Mouse (Mus musculus) heart, embryonic 10.5 days (tissue): ENCODE measurements around the gene Mast3. TPM values are rescaled to one million over a fixed set of nuclear protein-coding genes. Genes with fewer than 3 reads are reported as not detected.

Experiments used
- DNase-seq: peaks from one replicate; pipeline ENCODE4 v3.0.0-alpha.2; 2017; ENCODE audit warnings: low spot score
- H3K27ac ChIP-seq: fragments of 300-500 bp; sonication (generic); 2 replicates; pipeline ENCODE4 v1.5.1; 2016; ENCODE audit warnings: mild to moderate bottlenecking
- H3K27me3 ChIP-seq: fragments of 300-500 bp; sonication (generic); 2 replicates; pipeline ENCODE4 v1.6.1; 2016; ENCODE audit warnings: mild to moderate bottlenecking; ENCODE audit not compliant: poor library complexity, insufficient read depth, severe bottlenecking
- H3K36me3 ChIP-seq: fragments of 300-500 bp; sonication (generic); 2 replicates; pipeline ENCODE4 v1.6.1; 2016; ENCODE audit warnings: mild to moderate bottlenecking, moderate library complexity
- H3K4me1 ChIP-seq: fragments of 300-500 bp; sonication (generic); 2 replicates; pipeline ENCODE4 v1.6.1; 2016; ENCODE audit warnings: mild to moderate bottlenecking
- H3K4me3 ChIP-seq: fragments of 300-500 bp; sonication (generic); 2 replicates; pipeline ENCODE4 v1.5.1; 2016; ENCODE audit warnings: mild to moderate bottlenecking, moderate library complexity
- H3K9me3 ChIP-seq: fragments of 300-500 bp; sonication (generic); 2 replicates; pipeline ENCODE4 v1.6.1; 2016; ENCODE audit warnings: mild to moderate bottlenecking, moderate library complexity
- WGBS: fragments of 180-500 bp; shearing (Covaris S2); methylation state at CpG from one replicate; pipeline ENCODE4 v1.1.7; 2016; 5-methylcytosine and 5-hydroxymethylcytosine counted together
- polyA plus RNA-seq: library from polyadenylated mRNA; unstranded; fragments of >200 nt; fragmentation: Nextera tagmentation; extraction: Ambion mirVana; gene quantifications from 2 replicates; pipeline ENCODE4 v1.2.1, GENCODE M21; 2016

Mast3 gene
- polyA plus RNA-seq, 1 experiment from 2014 or later: 9.3 TPM

DNA sequence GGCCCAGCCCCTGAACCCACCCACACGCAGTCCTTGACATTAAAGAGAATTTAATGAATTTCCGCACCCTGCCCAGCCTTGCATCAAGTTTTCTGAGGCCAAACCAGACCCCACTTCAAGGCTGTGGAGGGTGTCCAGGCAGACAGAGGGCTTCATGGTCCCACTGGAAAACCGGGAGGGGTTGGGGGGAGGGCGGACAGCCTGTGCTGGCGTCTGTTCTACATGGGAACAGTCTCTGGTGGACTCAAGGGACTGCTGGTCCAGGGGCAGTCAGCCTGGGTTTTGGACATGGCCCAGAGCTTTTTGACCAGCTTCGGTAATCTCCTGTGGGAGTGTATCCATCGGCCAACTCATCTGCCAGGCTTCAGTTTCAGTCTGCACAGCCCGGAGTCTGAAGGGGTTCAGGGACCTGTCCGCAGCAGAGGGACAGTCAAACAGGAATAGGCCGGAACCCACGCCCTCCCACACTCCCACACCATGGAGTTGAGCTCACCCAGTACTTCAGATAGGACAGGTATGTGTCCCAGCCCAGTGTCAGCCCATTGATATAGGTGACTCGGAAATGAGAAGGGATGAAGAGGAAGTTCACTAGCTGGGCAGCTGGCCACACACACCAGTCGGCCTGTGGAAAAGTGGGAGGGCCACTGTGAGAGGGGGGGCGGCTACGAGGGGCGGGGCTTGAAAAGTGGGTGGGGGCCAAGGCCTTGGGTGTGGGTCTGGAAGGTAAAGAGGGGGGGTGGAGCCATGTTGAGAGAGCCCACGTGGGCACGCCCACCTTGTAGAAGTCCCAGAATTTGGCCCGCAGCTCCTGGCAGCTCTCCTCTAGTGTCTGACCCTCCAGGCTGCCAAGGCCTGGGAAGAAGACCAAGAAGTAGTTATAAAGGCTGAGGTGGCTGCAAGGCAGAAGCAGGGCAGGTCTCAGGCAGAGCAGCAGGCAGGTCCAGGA is 46.0 kb downstream of the Mast3 start:
- WGBS: 65% methylated on average over 19 of the region's 19 CpGs
- H3K27ac ChIP-seq: no peak overlapping the region
- H3K36me3 ChIP-seq: peaks cover 33% of the 10 kb centered on the region
- H3K4me1 ChIP-seq: peaks cover 58% of the 10 kb centered on the region
- H3K27me3 ChIP-seq: 0 out of 2 replicates have a peak, but pooled peaks cover 5% of the 10 kb centered on the region
- H3K4me3 ChIP-seq: no peak overlapping the region
- no peaks in the 10 kb centered on the region for H3K9me3 ChIP-seq
- no peak for DNase-seq

DNA sequence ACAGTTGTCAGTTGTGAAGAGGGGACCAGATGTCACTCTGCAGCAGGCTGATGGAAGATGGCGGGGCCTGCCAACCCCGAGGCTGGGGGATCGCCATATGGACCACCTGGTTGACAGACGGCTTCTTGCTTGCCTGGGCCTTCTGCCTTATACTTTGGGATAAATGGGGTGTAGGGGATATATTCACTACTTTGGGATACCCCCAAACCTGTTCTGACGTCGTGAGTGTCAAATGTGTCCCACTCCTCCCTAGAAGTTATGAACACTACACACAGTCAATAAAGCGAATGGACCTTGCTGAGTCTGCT is 46.6 kb downstream of the Mast3 start:
- Histone ChIP-seq H3K27me3 (0 out of 2 replicates have a peak, but pooled peaks cover 5% of the 10 kb centered on the region), H3K36me3 (peaks cover 29% of the 10 kb centered on the region), H3K27ac (no peak overlapping the region), H3K4me1 (peaks cover 60% of the 10 kb centered on the region), H3K4me3 (no peak overlapping the region), H3K9me3 (no peaks in the 10 kb centered on the region)
- WGBS: 85% methylated on average over 7 of the region's 7 CpGs
- no peak for DNase-seq

DNA sequence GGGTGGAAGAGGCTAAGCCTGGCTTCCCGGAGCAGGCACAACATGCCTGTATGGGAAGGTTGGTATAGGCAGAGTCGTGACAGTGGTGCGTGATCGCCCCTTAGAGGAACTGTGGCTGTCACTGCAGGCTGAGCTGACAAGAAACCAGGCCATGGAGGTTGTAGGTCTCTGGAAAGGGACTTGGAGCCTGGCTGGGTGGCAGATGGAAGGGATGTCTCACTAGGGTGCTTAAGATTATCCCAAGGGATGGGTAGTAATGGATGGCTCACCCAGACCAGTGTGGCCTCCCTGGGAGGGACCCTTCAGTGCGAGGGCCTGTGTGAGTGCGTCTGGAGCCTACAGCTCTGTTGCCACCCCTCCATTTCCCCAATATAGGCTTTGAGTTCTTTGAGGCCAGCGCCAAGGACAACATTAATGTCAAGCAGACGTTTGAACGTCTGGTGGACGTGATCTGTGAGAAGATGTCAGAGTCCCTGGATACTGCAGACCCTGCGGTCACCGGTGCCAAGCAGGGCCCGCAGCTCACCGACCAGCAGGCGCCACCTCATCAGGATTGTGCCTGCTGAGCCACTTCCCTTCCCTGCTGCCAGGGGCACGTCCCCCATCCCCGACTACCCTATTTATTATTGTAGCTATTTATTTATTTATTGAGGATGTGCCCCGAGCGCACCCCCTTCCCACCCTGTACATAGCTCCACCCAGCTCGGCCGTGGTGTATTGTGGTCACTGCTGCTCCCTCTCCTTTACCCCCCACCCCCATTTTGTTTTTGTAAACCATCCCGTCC is 47.1 kb downstream of the Mast3 start:
- Histone ChIP-seq H3K27me3 (0 out of 2 replicates have a peak, but pooled peaks cover 5% of the 10 kb centered on the region), H3K27ac (no peak overlapping the region), H3K4me3 (no peak overlapping the region), H3K4me1 (peaks cover 65% of the 10 kb centered on the region), H3K36me3 (peaks cover 29% of the 10 kb centered on the region), H3K9me3 (no peaks in the 10 kb centered on the region)
- DNase-seq: no peak
- WGBS: 74% methylated on average over 22 of the region's 22 CpGs

DNA sequence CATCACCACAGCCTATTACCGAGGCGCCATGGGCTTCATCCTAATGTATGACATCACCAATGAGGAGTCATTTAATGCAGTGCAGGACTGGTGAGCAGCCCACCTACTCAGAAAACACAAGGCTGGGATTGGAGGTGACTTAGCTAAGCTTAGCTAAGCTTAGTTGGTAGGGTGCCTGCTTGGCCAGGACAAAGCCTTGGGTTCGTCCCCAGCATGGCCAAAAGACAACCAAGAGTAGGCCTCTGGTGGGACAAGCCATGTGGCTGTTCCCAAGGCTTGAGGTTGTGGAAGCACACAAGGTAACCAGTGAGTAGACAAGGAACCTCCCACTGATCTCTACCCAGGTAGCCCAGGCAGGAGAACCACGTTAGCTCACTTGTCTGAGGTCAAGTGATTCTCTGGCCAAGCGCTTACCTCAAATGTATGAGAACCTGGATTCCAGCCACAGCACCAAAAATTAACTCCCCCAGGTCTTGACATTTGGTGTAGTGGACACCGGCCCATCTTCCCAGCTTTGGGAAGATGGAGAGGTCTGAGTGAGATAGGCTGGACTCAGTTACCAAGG is 48.3 kb downstream of the Mast3 start:
- H3K27me3 ChIP-seq: 0 out of 2 replicates have a peak, but pooled peaks cover 5% of the 10 kb centered on the region
- H3K27ac ChIP-seq: no peak overlapping the region
- no peak for DNase-seq
- 84% methylated on average over 6 of the region's 6 CpGs for WGBS
- H3K4me3 ChIP-seq: no peak overlapping the region
- H3K4me1 ChIP-seq: peaks cover 61% of the 10 kb centered on the region
- H3K36me3 ChIP-seq: peaks cover 29% of the 10 kb centered on the region
- H3K9me3 ChIP-seq: no peaks in the 10 kb centered on the region

DNA sequence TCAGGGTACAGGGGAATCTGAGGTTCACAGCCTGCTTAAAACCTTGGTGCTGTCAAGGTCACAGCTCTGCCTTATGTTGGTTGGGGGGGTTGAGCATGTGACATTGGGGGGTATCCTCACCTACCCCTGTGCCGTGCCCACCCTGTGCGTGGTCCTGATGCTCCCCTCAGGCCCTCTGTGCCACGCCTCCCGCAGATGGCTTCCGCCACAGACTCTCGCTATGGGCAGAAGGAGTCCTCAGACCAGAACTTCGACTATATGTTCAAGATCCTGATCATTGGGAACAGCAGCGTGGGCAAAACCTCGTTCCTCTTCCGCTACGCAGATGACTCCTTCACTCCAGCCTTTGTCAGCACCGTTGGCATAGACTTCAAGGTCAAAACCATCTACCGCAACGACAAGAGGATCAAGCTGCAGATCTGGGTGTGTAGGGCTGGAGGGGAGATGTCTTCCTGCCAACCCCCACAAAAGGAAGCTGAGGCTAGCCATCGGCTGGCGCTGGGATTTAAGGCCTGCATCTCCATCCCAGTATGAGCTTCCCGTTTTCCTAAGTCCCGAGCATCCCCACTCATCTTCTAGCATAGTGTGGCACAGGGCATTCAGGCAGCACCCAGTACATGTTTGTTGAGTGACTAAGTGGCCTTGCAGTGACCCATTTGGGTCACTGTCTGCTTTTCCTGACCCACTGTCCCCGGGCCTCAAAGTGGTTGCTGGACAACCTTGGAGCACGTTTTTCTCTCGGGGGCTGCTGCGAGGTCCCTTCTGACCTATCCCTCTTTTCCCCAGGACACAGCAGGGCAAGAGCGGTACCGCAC is 49.0 kb downstream of the Mast3 start:
- WGBS: 80% methylated on average over 24 of the region's 24 CpGs

DNA sequence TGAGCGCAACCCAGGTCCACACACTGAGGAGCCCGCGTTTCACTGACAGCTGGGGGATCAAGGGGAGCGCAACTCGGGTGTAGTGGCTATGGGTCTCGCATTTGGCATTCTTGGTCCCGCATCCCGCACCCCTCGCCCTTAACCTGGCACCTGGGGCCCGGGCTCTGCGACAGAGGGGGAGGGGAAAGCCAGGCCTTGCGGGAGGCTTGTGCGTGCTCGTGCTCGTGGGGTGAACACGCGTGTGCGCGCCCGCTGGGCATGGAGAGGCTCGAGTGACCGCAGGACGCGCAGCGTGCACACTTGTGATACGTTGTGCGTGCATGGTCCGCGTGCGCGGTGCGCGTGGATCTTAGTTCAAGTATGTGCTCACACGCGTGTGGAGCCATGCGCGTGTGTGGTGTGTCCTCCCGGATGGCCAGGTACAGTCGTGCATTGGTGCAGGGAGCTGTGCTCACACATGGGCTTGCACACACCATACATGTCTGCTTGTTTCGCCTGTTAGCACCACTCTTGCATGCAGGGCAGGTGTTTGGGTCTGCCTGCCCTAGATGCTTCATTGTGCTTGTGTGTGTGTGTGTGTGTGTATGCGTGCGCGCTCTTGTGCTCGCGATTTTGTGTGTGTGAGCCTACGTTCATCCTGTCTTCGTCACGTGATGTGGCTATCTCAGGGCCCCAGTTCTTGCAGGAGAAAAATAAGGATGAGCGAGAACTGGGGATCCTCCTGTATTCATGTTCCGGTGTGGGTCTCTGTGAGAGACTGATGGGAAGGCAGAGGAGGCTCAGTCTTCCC is 49.8 kb downstream of the Mast3 start:
- DNase-seq: peak; percentile 82
- H3K27ac ChIP-seq: peak overlapping the region; percentile 84

More for the DNA sequence above, 49.0 kb downstream of the Mast3 start:
- Histone ChIP-seq H3K4me3 (peak overlapping the region; percentile 74), H3K4me1 (peaks cover 55% of the 10 kb centered on the region), H3K36me3 (peaks cover 29% of the 10 kb centered on the region), H3K9me3 (no peaks in the 10 kb centered on the region), H3K27ac (no peak overlapping the region), H3K27me3 (0 out of 2 replicates have a peak, but pooled peaks cover 5% of the 10 kb centered on the region)
- peak; percentile 68 for DNase-seq

DNA sequence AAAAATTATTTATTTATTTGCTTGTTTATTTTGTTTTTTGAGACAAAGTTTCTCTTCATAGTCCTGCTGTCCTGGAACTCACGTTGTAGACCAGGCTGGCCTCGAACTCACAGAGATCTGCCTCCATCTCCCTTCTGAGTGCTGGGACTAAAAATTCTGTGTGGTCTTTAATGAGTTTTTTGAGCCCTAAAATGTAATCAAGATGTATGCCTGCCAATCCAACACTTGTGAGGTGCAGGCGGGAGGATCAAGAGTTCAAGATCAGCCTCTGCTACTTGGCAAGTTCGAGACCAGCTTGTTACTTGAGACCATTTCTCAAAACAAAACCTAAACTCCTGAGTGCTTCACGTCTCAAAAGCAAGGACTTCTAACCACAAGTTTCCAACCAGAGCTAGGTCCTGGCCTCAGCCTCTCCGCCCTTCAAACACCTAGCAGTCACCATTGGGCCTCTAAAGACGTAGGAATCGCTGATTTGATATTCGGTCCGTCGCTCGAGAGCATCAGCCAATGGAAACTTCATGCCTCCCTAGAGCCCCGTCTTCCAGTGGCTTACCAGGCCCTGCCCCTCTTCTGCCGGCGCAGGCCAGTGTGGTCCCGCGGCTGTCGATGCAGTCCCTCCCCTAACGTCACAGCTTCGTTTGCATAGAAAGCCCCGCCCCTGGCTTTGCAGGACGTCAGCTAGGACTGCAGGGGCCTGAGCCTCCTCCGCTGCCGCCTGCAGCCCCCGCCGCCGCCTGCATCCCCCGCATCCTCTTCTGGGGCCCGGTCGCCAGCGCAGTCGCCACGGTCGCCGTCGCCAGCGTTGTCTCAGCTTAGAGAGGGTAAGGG is 50.6 kb downstream of the Mast3 start, which contains the start of gene Rab3a:
TSS of gene Rab3a (plus strand) at position 637 of the 828 bp plus-strand sequence.
- H3K27me3 ChIP-seq: peaks cover 19% of the 10 kb centered on the region
- 8% methylated on average over 37 of the region's 37 CpGs for WGBS
- H3K4me1 ChIP-seq: peaks cover 42% of the 10 kb centered on the region
- peak; percentile 99 for DNase-seq
- no peaks in the 10 kb centered on the region for H3K9me3 ChIP-seq
- peak within 1 kb of the TSS; percentile 84 for H3K27ac ChIP-seq
- H3K4me3 ChIP-seq: peak within 1 kb of the TSS; percentile 74
- peaks cover 29% of the 10 kb centered on the region for H3K36me3 ChIP-seq

More for the DNA sequence above, 49.8 kb downstream of the Mast3 start:
- Histone ChIP-seq H3K27me3 (peaks cover 11% of the 10 kb centered on the region; the same call in 1 of the 2 replicates), H3K4me1 (peaks cover 48% of the 10 kb centered on the region), H3K4me3 (peak overlapping the region; percentile 74), H3K36me3 (peaks cover 29% of the 10 kb centered on the region), H3K9me3 (no peaks in the 10 kb centered on the region)
- 14% methylated on average over 50 of the region's 50 CpGs for WGBS

DNA sequence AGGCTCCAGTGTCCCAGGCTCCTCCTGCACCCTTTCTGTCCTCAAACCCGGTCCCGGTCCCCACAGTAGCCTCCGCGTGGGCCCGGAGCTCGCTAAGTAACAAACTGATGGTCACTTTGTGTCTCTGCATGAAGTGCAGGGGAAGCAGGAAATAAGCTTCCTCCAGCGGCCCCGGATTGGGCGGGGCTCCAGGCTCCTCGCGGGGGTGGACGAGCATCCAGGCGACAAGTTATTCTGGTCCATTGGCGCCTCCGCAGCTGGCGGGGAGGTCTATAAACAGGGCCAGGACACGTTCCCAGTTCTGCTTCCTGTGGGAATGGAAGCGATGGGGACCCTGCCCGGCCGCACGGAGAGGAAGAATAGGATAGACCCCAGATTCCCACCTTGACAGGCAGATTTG is 51.7 kb downstream of the Mast3 start:
- DNase-seq: peak; percentile 84
- Histone ChIP-seq H3K9me3 (no peaks in the 10 kb centered on the region), H3K27ac (peak overlapping the region; percentile 82), H3K36me3 (peaks cover 21% of the 10 kb centered on the region), H3K4me1 (peaks cover 33% of the 10 kb centered on the region), H3K4me3 (peak overlapping the region; percentile 40), H3K27me3 (peaks cover 30% of the 10 kb centered on the region)
- 16% methylated on average over 21 of the region's 21 CpGs for WGBS

DNA sequence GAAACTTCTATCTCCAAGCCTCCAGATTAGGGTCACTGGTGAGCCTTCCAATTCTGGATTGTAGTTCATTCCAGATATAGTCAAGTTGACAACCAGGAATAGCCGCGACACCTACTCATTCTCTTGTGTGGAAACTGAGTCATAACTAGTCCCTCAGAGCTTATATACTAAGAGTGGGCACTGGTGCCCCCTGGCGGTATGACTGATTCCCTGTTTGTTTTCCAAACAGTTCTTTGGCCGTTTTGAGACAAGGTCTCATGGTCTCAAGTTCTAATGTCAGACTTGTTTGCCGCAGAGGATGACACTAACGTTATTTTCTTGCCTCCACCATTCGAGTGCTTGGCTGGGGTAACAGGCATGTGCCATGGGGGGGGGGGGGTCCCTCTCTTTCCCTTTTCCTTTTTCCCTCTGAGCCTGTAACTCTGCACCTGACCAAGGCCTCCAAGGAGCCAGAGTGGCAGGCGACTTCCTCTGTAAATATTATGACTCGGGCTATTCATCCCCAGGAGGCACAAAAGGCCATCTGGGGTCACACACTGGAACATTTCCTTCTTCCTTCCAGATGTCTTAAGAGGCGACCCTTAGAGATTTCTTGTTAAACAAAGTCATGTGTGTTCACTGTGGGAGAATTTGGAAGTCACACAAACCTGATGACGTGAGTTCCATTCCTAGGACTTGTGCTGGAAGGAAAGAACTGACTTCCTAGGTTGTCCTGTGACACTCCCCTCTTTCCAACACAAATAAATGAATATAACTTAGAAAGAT is 52.7 kb downstream of the Mast3 start:
- Histone ChIP-seq H3K36me3 (peaks cover 12% of the 10 kb centered on the region; the same call in 1 of the 2 replicates), H3K27ac (no peak overlapping the region; the same call in 1 of the 2 replicates), H3K4me1 (peaks cover 31% of the 10 kb centered on the region), H3K27me3 (peaks cover 39% of the 10 kb centered on the region), H3K4me3 (0 out of 2 replicates have a peak overlapping the region, but pooled peaks have one; percentile 40), H3K9me3 (no peaks in the 10 kb centered on the region)
- 24% methylated on average over 11 of the region's 11 CpGs for WGBS
- peak; percentile 81 for DNase-seq

DNA sequence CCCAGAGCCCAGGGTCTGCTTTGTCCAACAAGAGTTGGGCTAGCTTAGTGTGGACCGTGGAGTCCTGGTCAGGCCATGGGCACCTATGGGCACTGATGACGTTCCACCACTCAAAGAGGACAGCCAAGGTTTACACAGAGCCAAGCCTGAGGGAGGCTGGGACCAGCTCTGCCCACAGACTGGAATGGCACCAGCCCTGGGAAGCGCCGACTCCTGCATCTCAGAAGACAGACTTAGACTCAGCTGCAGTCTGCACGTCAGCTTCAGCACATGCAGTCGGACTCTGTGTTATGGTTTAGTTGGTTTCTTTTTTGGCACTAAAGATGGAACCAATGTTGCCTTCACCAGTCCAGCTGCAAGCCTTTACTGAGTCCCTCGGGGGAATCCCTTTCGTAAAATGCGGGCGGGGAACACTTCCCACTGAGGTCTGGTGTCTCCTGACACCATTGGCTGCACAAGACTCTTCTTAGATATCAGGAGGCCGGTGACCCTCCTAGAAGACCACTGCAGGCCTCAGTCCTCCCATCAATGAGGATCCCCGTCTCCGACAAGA is 54.6 kb downstream of the Mast3 start:
- Histone ChIP-seq H3K36me3 (no peaks in the 10 kb centered on the region), H3K9me3 (no peaks in the 10 kb centered on the region), H3K4me3 (no peak overlapping the region), H3K27me3 (peaks cover 54% of the 10 kb centered on the region), H3K4me1 (peaks cover 28% of the 10 kb centered on the region), H3K27ac (no peak overlapping the region)
- DNase-seq: peak; percentile 68
- 79% methylated on average over 13 of the region's 13 CpGs for WGBS
